Mouse (Mus musculus) embryonic facial prominence, embryonic 15.5 days (tissue): ENCODE results near the gene 1700020N01Rik. TPM values are rescaled to one million over a fixed set of nuclear protein-coding genes. Genes with fewer than 3 reads are reported as not detected.

Source experiments
- ATAC-seq: fragments of 200-750 bp; cut with Nextera tagmentation; 2 replicates; pipeline ENCODE4 v1.8.0; 2017; ENCODE audit warnings: low read depth, moderate TSS enrichment; ENCODE audit not compliant: insufficient number of reproducible peaks, low FRiP score, low TSS enrichment
- H3K27ac ChIP-seq: fragments of 300-500 bp; sonication (generic); replicated peaks from 2 replicates; pipeline ENCODE4 v1.5.1; 2015; ENCODE audit warnings: mild to moderate bottlenecking, inconsistent platforms
- H3K27me3 ChIP-seq: fragments of 300-500 bp; sonication (generic); 2 replicates; pipeline ENCODE4 v1.6.1; 2015; ENCODE audit warnings: inconsistent platforms
- H3K36me3 ChIP-seq: fragments of 300-500 bp; sonication (generic); 2 replicates; pipeline ENCODE4 v1.6.1; 2015; ENCODE audit warnings: mild to moderate bottlenecking, inconsistent platforms
- H3K4me1 ChIP-seq: fragments of 300-500 bp; sonication (generic); 2 replicates; pipeline ENCODE4 v1.6.1; 2015; ENCODE audit warnings: inconsistent platforms
- H3K4me2 ChIP-seq: fragments of 300-500 bp; sonication (generic); replicated peaks from 2 replicates; pipeline ENCODE4 v1.6.1; 2015; ENCODE audit warnings: mild to moderate bottlenecking, inconsistent platforms
- H3K4me3 ChIP-seq: fragments of 300-500 bp; sonication (generic); replicated peaks from 2 replicates; pipeline ENCODE4 v1.5.1; 2015; ENCODE audit warnings: mild to moderate bottlenecking, inconsistent platforms
- H3K9ac ChIP-seq: fragments of 300-500 bp; sonication (generic); 2 replicates; pipeline ENCODE4 v1.6.1; 2015; ENCODE audit warnings: inconsistent platforms
- H3K9me3 ChIP-seq: fragments of 300-500 bp; sonication (generic); replicated peaks from 2 replicates; pipeline ENCODE4 v1.6.1; 2016; ENCODE audit warnings: inconsistent platforms
- WGBS: fragments of 180-500 bp; shearing (Covaris S2); methylation state at CpG from one replicate; pipeline ENCODE4 v1.1.7; 2015; 5-methylcytosine and 5-hydroxymethylcytosine counted together
- polyA plus RNA-seq: library from polyadenylated mRNA; unstranded; fragments of >200 nt; fragmentation: Nextera tagmentation; extraction: Ambion mirVana; gene quantifications from 2 replicates; pipeline ENCODE4 v1.2.1, GENCODE M21; 2015

Gene 1700020N01Rik
- polyA plus RNA-seq, result not detected in 2 replicates

DNA sequence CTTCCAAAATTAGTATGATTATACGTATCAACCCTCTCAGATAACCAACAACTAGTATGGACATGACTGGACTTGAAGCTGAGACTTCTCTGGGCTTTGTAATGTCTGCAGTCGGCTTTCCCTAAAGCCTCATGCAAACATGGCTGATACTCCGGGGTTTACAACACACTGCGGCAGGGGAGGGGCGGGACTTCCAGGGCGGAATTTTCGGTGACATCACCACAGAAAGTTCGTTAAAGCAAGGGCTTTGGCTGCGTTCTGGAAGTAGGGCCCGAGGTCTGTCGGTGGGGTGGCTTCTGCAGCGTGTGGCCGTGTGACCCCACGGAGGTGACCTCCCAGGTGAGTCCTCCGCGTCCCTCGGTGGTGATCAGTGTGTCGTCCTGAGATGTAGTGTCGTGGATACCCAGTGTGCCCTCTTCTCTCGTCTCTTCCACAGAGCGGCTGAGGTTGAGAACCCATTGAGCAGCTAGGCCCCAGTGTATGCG is at the start of gene 1700020N01Rik:
1700020N01Rik (plus strand) TSS at position 250 of the 485 bp plus-strand sequence.
- no peaks in the 10 kb centered on the region for H3K36me3 ChIP-seq
- ATAC-seq, result no peak
- H3K27me3 ChIP-seq, result no peaks in the 10 kb centered on the region
- H3K9me3 ChIP-seq, result no peaks in the 10 kb centered on the region
- no peak within 1 kb of the TSS for H3K4me2 ChIP-seq
- H3K4me3 ChIP-seq, result no peak within 1 kb of the TSS
- H3K9ac ChIP-seq, result no peak within 1 kb of the TSS
- 90% methylated on average over 22 of the region's 22 CpGs for WGBS
- H3K4me1 ChIP-seq, result no peaks in the 10 kb centered on the region
- no peak within 1 kb of the TSS for H3K27ac ChIP-seq

- H3K4me1 ChIP-seq, result no peaks in the 10 kb centered on the region
- H3K4me2 ChIP-seq, result no peak overlapping the region
- H3K9ac ChIP-seq, result no peak overlapping the region
- no peak overlapping the region for H3K4me3 ChIP-seq
- no peaks in the 10 kb centered on the region for H3K27me3 ChIP-seq
- WGBS, result 37% methylated on average over 3 of the region's 3 CpGs
- no peak overlapping the region for H3K27ac ChIP-seq
- no peak for ATAC-seq
- no peaks in the 10 kb centered on the region for H3K9me3 ChIP-seq
- no peaks in the 10 kb centered on the region for H3K36me3 ChIP-seq
Measured at GRCm38 (mm10) chr10:21543576-21544278, 49.2 kb upstream of the 1700020N01Rik start.

DNA sequence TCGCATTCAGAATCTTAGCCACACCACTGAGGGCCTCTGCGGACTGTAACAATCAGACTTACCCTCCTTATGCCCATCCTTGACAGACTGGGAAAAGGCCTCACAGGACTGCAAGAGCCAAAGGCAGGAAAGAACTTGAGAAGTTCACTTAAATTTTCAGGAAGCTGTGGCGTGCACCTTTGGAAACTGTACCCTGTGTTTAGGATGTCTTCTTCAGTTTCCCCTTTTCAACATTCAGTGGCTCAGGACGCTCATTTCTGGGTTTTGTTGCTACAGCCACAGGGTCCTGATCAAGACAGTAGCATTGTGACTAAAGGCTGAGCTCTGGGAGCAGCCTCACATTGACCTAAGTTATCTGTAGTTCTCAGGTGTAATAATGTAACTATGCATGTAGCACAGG is 48.2 kb upstream of the 1700020N01Rik start:
- no peak overlapping the region for H3K27ac ChIP-seq
- no peak overlapping the region for H3K9ac ChIP-seq
- H3K4me1 ChIP-seq, result no peaks in the 10 kb centered on the region
- no peak for ATAC-seq
- no peaks in the 10 kb centered on the region for H3K27me3 ChIP-seq
- no peak overlapping the region for H3K4me3 ChIP-seq
- WGBS, result 74% methylated on average over 4 of the region's 4 CpGs
- no peaks in the 10 kb centered on the region for H3K9me3 ChIP-seq
- no peaks in the 10 kb centered on the region for H3K36me3 ChIP-seq
- no peak overlapping the region for H3K4me2 ChIP-seq

- ATAC-seq, result no peak
Measured at GRCm38 (mm10) chr10:21545446-21545845, 47.5 kb upstream of the 1700020N01Rik start.

DNA sequence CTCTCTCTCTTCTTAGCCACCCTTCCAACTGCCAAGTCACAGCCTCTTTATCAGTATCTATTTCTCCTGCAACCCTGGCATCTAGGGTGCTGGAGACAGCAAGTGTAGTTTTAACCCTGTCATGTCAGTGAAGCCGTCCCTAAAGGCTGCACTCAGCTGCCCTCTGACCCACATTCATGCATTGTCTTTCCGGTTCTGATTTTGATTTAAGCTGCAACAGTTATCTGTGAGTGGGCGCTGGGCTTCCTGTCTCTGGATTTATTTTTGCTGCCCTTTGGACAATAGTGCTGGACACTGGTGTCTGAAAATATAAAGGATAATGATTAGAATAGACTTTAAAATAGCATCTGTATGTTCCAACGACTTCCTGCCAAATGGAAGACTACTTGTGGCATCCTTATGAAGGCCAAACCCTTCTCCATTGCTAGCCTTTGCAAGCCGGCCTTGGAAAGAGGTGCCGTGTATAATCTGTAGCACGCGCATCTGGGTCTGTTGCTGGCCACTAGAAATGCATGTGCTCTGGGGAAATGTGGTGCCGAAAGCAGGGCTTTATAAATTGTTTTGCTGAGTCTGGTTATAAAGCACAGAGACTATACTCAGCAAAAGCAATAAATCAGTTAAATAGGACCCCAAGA is 44.0 kb upstream of the 1700020N01Rik start:
- H3K4me3 ChIP-seq, result no peak overlapping the region
- H3K9me3 ChIP-seq, result no peaks in the 10 kb centered on the region
- H3K9ac ChIP-seq, result no peak overlapping the region
- WGBS, result 68% methylated on average over 9 of the region's 9 CpGs
- no peaks in the 10 kb centered on the region for H3K4me1 ChIP-seq
- no peak overlapping the region for H3K27ac ChIP-seq
- H3K36me3 ChIP-seq, result no peaks in the 10 kb centered on the region
- no peak overlapping the region for H3K4me2 ChIP-seq
- no peak for ATAC-seq
- H3K27me3 ChIP-seq, result no peaks in the 10 kb centered on the region

More at GRCm38 (mm10) chr10:21545446-21545845, 47.5 kb upstream of the 1700020N01Rik start:
- Histone ChIP-seq H3K4me1 (no peaks in the 10 kb centered on the region), H3K4me3 (no peak overlapping the region), H3K9me3 (no peaks in the 10 kb centered on the region), H3K36me3 (no peaks in the 10 kb centered on the region), H3K9ac (no peak overlapping the region), H3K27me3 (no peaks in the 10 kb centered on the region), H3K27ac (no peak overlapping the region), H3K4me2 (no peak overlapping the region)
- WGBS, result 34% methylated on average over 6 of the region's 6 CpGs

GRCm38 (mm10) chr10:21552967-21553682 is 39.8 kb upstream of the 1700020N01Rik start:
- H3K27me3 ChIP-seq, result no peaks in the 10 kb centered on the region
- ATAC-seq, result no peak
- no peak overlapping the region for H3K27ac ChIP-seq
- H3K4me1 ChIP-seq, result no peaks in the 10 kb centered on the region
- WGBS, result 78% methylated on average over 8 of the region's 8 CpGs
- no peak overlapping the region for H3K4me3 ChIP-seq
- no peak overlapping the region for H3K9ac ChIP-seq
- no peaks in the 10 kb centered on the region for H3K9me3 ChIP-seq
- H3K36me3 ChIP-seq, result no peaks in the 10 kb centered on the region
- H3K4me2 ChIP-seq, result no peak overlapping the region

GRCm38 (mm10) chr10:21553683-21554035 is 39.3 kb upstream of the 1700020N01Rik start:
- 89% methylated on average over 4 of the region's 4 CpGs for WGBS
- no peak for ATAC-seq
- H3K27ac ChIP-seq, result no peak overlapping the region

GRCm38 (mm10) chr10:21554896-21555580 is 37.9 kb upstream of the 1700020N01Rik start:
- Histone ChIP-seq H3K9me3 (no peaks in the 10 kb centered on the region), H3K4me1 (no peaks in the 10 kb centered on the region), H3K9ac (no peak overlapping the region), H3K27me3 (no peaks in the 10 kb centered on the region), H3K36me3 (no peaks in the 10 kb centered on the region), H3K4me3 (no peak overlapping the region), H3K4me2 (no peak overlapping the region), H3K27ac (no peak overlapping the region)
- ATAC-seq, result no peak
- WGBS, result 85% methylated on average over 11 of the region's 11 CpGs

More at GRCm38 (mm10) chr10:21553683-21554035, 39.3 kb upstream of the 1700020N01Rik start:
- H3K4me2 ChIP-seq, result no peak overlapping the region
- no peak overlapping the region for H3K9ac ChIP-seq
- H3K36me3 ChIP-seq, result no peaks in the 10 kb centered on the region
- H3K4me1 ChIP-seq, result no peaks in the 10 kb centered on the region
- no peaks in the 10 kb centered on the region for H3K27me3 ChIP-seq
- no peaks in the 10 kb centered on the region for H3K9me3 ChIP-seq
- no peak overlapping the region for H3K4me3 ChIP-seq

GRCm38 (mm10) chr10:21559769-21560168 is 33.2 kb upstream of the 1700020N01Rik start:
- Histone ChIP-seq H3K27ac (no peak overlapping the region), H3K27me3 (no peaks in the 10 kb centered on the region), H3K4me2 (no peak overlapping the region), H3K4me1 (no peaks in the 10 kb centered on the region), H3K9ac (no peak overlapping the region), H3K4me3 (no peak overlapping the region), H3K36me3 (no peaks in the 10 kb centered on the region), H3K9me3 (no peaks in the 10 kb centered on the region)
- ATAC-seq, result no peak
- 79% methylated on average over 15 of the region's 15 CpGs for WGBS

DNA sequence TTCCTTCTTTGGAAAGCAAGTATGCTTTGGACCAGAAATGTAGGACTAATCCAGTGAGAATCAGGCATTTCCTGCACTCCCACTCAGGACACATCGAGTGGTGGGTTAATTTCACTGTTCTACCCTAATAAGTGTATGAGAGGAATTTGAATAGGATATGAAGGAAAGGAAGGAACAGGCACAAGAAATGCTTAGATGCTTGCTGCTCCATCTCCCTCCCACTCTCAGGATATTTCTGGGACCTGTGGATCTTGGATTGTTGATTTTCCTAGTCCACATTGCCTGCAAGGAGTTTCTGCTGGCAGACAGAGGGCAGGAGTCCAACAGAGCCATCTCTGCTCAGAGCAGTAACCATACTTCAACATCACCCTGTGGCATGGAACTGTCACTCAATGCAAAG is 31.8 kb upstream of the 1700020N01Rik start:
- H3K4me2 ChIP-seq, result no peak overlapping the region
- WGBS, result 57% methylated on average over 1 of the region's 1 CpGs
- H3K36me3 ChIP-seq, result no peaks in the 10 kb centered on the region
- H3K4me3 ChIP-seq, result no peak overlapping the region
- H3K9me3 ChIP-seq, result no peaks in the 10 kb centered on the region
- no peaks in the 10 kb centered on the region for H3K4me1 ChIP-seq
- no peaks in the 10 kb centered on the region for H3K27me3 ChIP-seq
- no peak for ATAC-seq
- H3K27ac ChIP-seq, result no peak overlapping the region
- H3K9ac ChIP-seq, result no peak overlapping the region

GRCm38 (mm10) chr10:21563446-21563845 is 29.5 kb upstream of the 1700020N01Rik start:
- no peak overlapping the region for H3K4me2 ChIP-seq
- no peaks in the 10 kb centered on the region for H3K27me3 ChIP-seq
- H3K36me3 ChIP-seq, result no peaks in the 10 kb centered on the region
- H3K4me1 ChIP-seq, result no peaks in the 10 kb centered on the region
- H3K4me3 ChIP-seq, result no peak overlapping the region
- H3K9ac ChIP-seq, result no peak overlapping the region
- WGBS, result 84% methylated on average over 2 of the region's 2 CpGs
- H3K27ac ChIP-seq, result no peak overlapping the region
- ATAC-seq, result no peak
- H3K9me3 ChIP-seq, result no peaks in the 10 kb centered on the region
